Mouse (Mus musculus) urinary bladder, postnatal 4 days (tissue): ENCODE data around the gene Dennd6a.
"Not testable (repeated sequence)": the region's sequence is repeated elsewhere in the genome, so short reads cannot be mapped to it uniquely, and the experiment has no call there.

ENCODE experiments used
- DNase-seq, 2 experiments: peaks; one replicate each; pipeline ENCODE4 v3.0.0; 2021 to 2022; ENCODE audit warnings: low spot score in 2 of 2

Gene Dennd6a

GRCm38 (mm10) chr14:26643006-26643624, 69.5 kb downstream of the Dennd6a start:
- no peak for DNase-seq

- DNase-seq = no peak
Observed at GRCm38 (mm10) chr14:26645989-26646650, 72.5 kb downstream of the Dennd6a start.

- DNase-seq = no peak
Observed at GRCm38 (mm10) chr14:26647811-26648210, 74.2 kb downstream of the Dennd6a start.

GRCm38 (mm10) chr14:26651901-26652300, 78.2 kb downstream of the Dennd6a start:
- DNase-seq = no peak

- DNase-seq = no peak
Observed at GRCm38 (mm10) chr14:26658178-26658577, 84.5 kb downstream of the Dennd6a start.

- DNase-seq = no peak
Observed at GRCm38 (mm10) chr14:26660233-26660632, 86.6 kb downstream of the Dennd6a start.

GRCm38 (mm10) chr14:26662016-26662415, 88.4 kb downstream of the Dennd6a start:
- no peak for DNase-seq

GRCm38 (mm10) chr14:26662488-26662887, 88.8 kb downstream of the Dennd6a start:
- DNase-seq = no peak

- DNase-seq = no peak
Observed at GRCm38 (mm10) chr14:26663851-26664250, 90.2 kb downstream of the Dennd6a start.

- DNase-seq = no peak
Observed at GRCm38 (mm10) chr14:26667991-26668370, 94.3 kb downstream of the Dennd6a start.

- peak; percentile 20 to 62 for DNase-seq
Observed at GRCm38 (mm10) chr14:26668371-26669291, 95.0 kb downstream of the Dennd6a start.

- DNase-seq = peak; percentile 79 to 82
Observed at GRCm38 (mm10) chr14:26669292-26670073, 95.8 kb downstream of the Dennd6a start, which contains the start of gene Pde12. TSS of gene Pde12 (minus strand) at chr14:26669883.

GRCm38 (mm10) chr14:26670964-26671363, 97.3 kb downstream of the Dennd6a start:
- DNase-seq = no peak

- DNase-seq = not testable (repeated sequence)
Observed at GRCm38 (mm10) chr14:26671870-26672615, 98.4 kb downstream of the Dennd6a start.

- DNase-seq = not testable (repeated sequence)
Observed at GRCm38 (mm10) chr14:26674476-26675169, 101.0 kb downstream of the Dennd6a start.

- peak in 1 of 2 experiments; percentile 63 for DNase-seq
Observed at GRCm38 (mm10) chr14:26675371-26675770, 101.7 kb downstream of the Dennd6a start.

GRCm38 (mm10) chr14:26675791-26676190, 102.1 kb downstream of the Dennd6a start:
- no peak for DNase-seq
